Mouse (Mus musculus) liver, embryonic 16.5 days (tissue): ENCODE data around the gene Ulk4. TPM values are rescaled to one million over a fixed set of nuclear protein-coding genes. Genes with fewer than 3 reads are reported as not detected.

Experiments
- ATAC-seq: fragments of 200-750 bp; cut with Nextera tagmentation; 2 replicates; pipeline ENCODE4 v1.8.0; 2017; ENCODE audit warnings: low read depth, mild to moderate bottlenecking, moderate number of reproducible peaks, moderate library complexity
- H3K27ac ChIP-seq: fragments of 300-500 bp; sonication (generic); 2 replicates; pipeline ENCODE4 v1.5.1; 2014; ENCODE audit warnings: mild to moderate bottlenecking, low read length
- H3K27me3 ChIP-seq: fragments of 300-500 bp; sonication (generic); 2 replicates; pipeline ENCODE4 v1.6.1; 2014; ENCODE audit warnings: low read depth, low read length, mixed read lengths; ENCODE audit not compliant: control insufficient read depth, insufficient read depth
- H3K36me3 ChIP-seq: fragments of 300-500 bp; sonication (generic); 2 replicates; pipeline ENCODE4 v1.6.1; 2014; ENCODE audit warnings: mild to moderate bottlenecking; ENCODE audit not compliant: control insufficient read depth, insufficient read depth
- H3K4me1 ChIP-seq: fragments of 300-500 bp; sonication (generic); 2 replicates; pipeline ENCODE4 v1.6.1; 2014; ENCODE audit warnings: low read depth, low read length, mixed read lengths; ENCODE audit not compliant: control insufficient read depth
- H3K4me2 ChIP-seq: fragments of 300-500 bp; sonication (generic); 2 replicates; pipeline ENCODE4 v1.6.1; 2014; ENCODE audit warnings: low read depth, low read length, mixed read lengths
- H3K4me3 ChIP-seq: fragments of 300-500 bp; sonication (generic); 2 replicates; pipeline ENCODE4 v1.5.1; 2014; ENCODE audit warnings: low read depth, mild to moderate bottlenecking, low read length
- H3K9ac ChIP-seq: fragments of 300-500 bp; sonication (generic); 2 replicates; pipeline ENCODE4 v1.6.1; 2014; ENCODE audit warnings: low read depth, low read length
- H3K9me3 ChIP-seq: fragments of 300-500 bp; sonication (generic); replicated peaks from 2 replicates; pipeline ENCODE4 v1.6.1; 2016; ENCODE audit warnings: low read length; ENCODE audit not compliant: control insufficient read depth
- WGBS: fragments of 180-500 bp; shearing (Covaris S2); extraction: QIAGEN DNeasy Blood & Tissue Kit; methylation state at CpG from one replicate; pipeline ENCODE4 v1.1.7; 2014; ENCODE audit not compliant: insufficient replicate concordance; 5-methylcytosine and 5-hydroxymethylcytosine counted together
- polyA plus RNA-seq: library from polyadenylated mRNA; unstranded; fragments of >200 nt; fragmentation: Nextera tagmentation; extraction: Ambion mirVana; gene quantifications from 2 replicates; pipeline ENCODE4 v1.2.1, GENCODE M21; 2015

Gene Ulk4
- polyA plus RNA-seq, 1 experiment from 2014 or later, result 30.8 TPM

DNA sequence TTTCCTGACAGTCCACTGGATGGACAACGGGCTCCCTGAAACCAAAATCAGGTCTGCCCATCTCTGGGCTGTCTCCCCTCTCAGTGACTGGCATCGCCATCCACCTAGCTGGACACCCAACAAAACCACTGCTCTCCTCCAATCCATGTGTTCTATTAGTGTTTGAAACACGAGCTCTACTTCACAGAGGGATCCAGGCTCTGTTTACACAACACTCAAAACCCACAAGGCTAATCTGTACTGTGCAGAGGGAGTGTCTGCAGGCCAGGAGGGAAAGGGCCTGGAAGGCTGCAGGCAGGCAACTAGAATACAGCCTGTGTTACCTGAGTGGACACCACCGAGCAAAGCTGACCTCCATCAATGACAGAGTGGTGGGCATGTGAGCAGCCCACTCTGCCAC, 5.4 kb downstream of the Ulk4 start:
- Histone ChIP-seq H3K9me3 (no peaks in the 10 kb centered on the region), H3K4me2 (no peak overlapping the region), H3K27ac (no peak overlapping the region), H3K27me3 (no peaks in the 10 kb centered on the region), H3K4me3 (no peak overlapping the region), H3K9ac (no peak overlapping the region), H3K4me1 (peaks cover under 1% of the 10 kb centered on the region), H3K36me3 (no peaks in the 10 kb centered on the region)
- ATAC-seq, result no peak
- WGBS, result 45% methylated on average over 4 of the region's 4 CpGs

GRCm38 (mm10) chr9:121271149-121271548, 5.8 kb downstream of the Ulk4 start:
- 58% methylated on average over 1 of the region's 1 CpGs for WGBS

GRCm38 (mm10) chr9:121265307-121265706, 11.7 kb downstream of the Ulk4 start:
- no peak for ATAC-seq

More at GRCm38 (mm10) chr9:121271149-121271548, 5.8 kb downstream of the Ulk4 start:
- no peak overlapping the region for H3K27ac ChIP-seq
- no peak overlapping the region for H3K4me3 ChIP-seq
- no peak for ATAC-seq
- no peaks in the 10 kb centered on the region for H3K27me3 ChIP-seq
- H3K9me3 ChIP-seq, result no peaks in the 10 kb centered on the region
- H3K9ac ChIP-seq, result no peak overlapping the region
- H3K4me2 ChIP-seq, result no peak overlapping the region
- H3K4me1 ChIP-seq, result no peaks in the 10 kb centered on the region
- H3K36me3 ChIP-seq, result no peaks in the 10 kb centered on the region

GRCm38 (mm10) chr9:121257106-121257505, 19.9 kb downstream of the Ulk4 start:
- Histone ChIP-seq H3K4me3 (no peak overlapping the region), H3K27me3 (no peaks in the 10 kb centered on the region), H3K9me3 (no peaks in the 10 kb centered on the region), H3K9ac (no peak overlapping the region), H3K4me2 (no peak overlapping the region), H3K36me3 (no peaks in the 10 kb centered on the region), H3K4me1 (no peaks in the 10 kb centered on the region), H3K27ac (no peak overlapping the region)
- 62% methylated on average over 9 of the region's 9 CpGs for WGBS
- no peak for ATAC-seq

More at GRCm38 (mm10) chr9:121265307-121265706, 11.7 kb downstream of the Ulk4 start:
- H3K9me3 ChIP-seq, result no peaks in the 10 kb centered on the region
- no peak overlapping the region for H3K4me2 ChIP-seq
- no peaks in the 10 kb centered on the region for H3K4me1 ChIP-seq
- no peaks in the 10 kb centered on the region for H3K36me3 ChIP-seq
- 46% methylated on average over 10 of the region's 10 CpGs for WGBS
- no peak overlapping the region for H3K4me3 ChIP-seq
- no peaks in the 10 kb centered on the region for H3K27me3 ChIP-seq
- no peak overlapping the region for H3K9ac ChIP-seq
- no peak overlapping the region for H3K27ac ChIP-seq

GRCm38 (mm10) chr9:121254761-121255160, 22.2 kb downstream of the Ulk4 start:
- no peak overlapping the region for H3K4me2 ChIP-seq
- no peaks in the 10 kb centered on the region for H3K27me3 ChIP-seq
- H3K9ac ChIP-seq, result no peak overlapping the region
- no peak for ATAC-seq
- no peaks in the 10 kb centered on the region for H3K4me1 ChIP-seq
- H3K4me3 ChIP-seq, result no peak overlapping the region
- H3K36me3 ChIP-seq, result no peaks in the 10 kb centered on the region
- H3K9me3 ChIP-seq, result no peaks in the 10 kb centered on the region
- 72% methylated on average over 13 of the region's 13 CpGs for WGBS
- no peak overlapping the region for H3K27ac ChIP-seq

GRCm38 (mm10) chr9:121253983-121254382, 23.0 kb downstream of the Ulk4 start:
- no peak overlapping the region for H3K4me2 ChIP-seq
- H3K27ac ChIP-seq, result no peak overlapping the region
- H3K36me3 ChIP-seq, result no peaks in the 10 kb centered on the region
- 53% methylated on average over 2 of the region's 2 CpGs for WGBS
- H3K27me3 ChIP-seq, result no peaks in the 10 kb centered on the region
- H3K9me3 ChIP-seq, result no peaks in the 10 kb centered on the region
- no peak overlapping the region for H3K4me3 ChIP-seq
- no peaks in the 10 kb centered on the region for H3K4me1 ChIP-seq
- no peak overlapping the region for H3K9ac ChIP-seq
- ATAC-seq, result no peak

DNA sequence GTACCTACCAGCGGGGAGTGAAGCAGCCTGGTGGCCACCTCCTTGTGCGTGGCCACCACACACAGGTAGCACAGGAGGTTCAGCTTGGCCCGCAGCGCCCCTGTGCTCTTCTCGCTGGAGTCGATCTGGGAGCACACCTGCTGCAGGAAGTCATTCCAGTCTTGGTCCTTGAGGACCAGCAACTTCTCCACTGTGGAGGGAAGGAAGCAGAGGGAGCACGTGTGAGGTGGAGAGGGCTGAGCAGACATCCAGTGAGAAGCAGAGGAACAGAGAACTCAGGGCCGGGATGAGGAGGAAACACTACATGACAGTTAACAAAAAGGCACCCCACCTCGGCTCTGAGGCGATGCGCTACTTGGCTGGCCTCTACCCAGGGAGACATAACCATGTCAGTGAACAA, 26.1 kb downstream of the Ulk4 start:
- no peak overlapping the region for H3K27ac ChIP-seq
- H3K9me3 ChIP-seq, result no peaks in the 10 kb centered on the region
- H3K4me3 ChIP-seq, result no peak overlapping the region
- 76% methylated on average over 11 of the region's 11 CpGs for WGBS
- no peak for ATAC-seq
- no peaks in the 10 kb centered on the region for H3K27me3 ChIP-seq
- no peaks in the 10 kb centered on the region for H3K4me1 ChIP-seq
- no peak overlapping the region for H3K4me2 ChIP-seq
- H3K9ac ChIP-seq, result no peak overlapping the region
- H3K36me3 ChIP-seq, result no peaks in the 10 kb centered on the region

DNA sequence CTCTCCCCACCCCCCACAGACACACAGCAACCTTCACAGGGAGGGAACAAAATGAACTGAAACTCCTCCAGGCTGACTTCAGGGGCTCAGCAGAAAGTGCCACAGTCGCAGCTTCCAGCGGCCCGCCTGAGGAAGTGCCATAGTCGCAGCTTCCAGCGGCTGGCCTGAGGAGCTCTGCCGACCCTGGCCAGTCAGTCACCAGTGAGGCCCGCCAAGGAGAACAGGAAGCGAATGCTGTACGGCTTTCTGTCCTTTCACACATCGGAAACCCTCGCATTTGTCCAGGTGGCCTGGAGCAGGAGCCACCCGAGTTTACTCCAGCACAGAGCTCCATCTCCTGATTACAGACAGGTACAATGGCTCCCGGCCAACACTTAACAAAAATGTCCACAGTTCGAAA, 27.2 kb downstream of the Ulk4 start:
- no peak for ATAC-seq
- H3K4me2 ChIP-seq, result no peak overlapping the region
- no peak overlapping the region for H3K9ac ChIP-seq
- no peaks in the 10 kb centered on the region for H3K27me3 ChIP-seq
- WGBS, result 16% methylated on average over 14 of the region's 14 CpGs
- no peaks in the 10 kb centered on the region for H3K4me1 ChIP-seq
- H3K4me3 ChIP-seq, result no peak overlapping the region
- H3K27ac ChIP-seq, result no peak overlapping the region
- no peaks in the 10 kb centered on the region for H3K9me3 ChIP-seq
- H3K36me3 ChIP-seq, result no peaks in the 10 kb centered on the region

- no peaks in the 10 kb centered on the region for H3K9me3 ChIP-seq
- H3K27ac ChIP-seq, result no peak overlapping the region
- no peak for ATAC-seq
- no peak overlapping the region for H3K4me2 ChIP-seq
- H3K9ac ChIP-seq, result no peak overlapping the region
- WGBS, result 48% methylated on average over 12 of the region's 12 CpGs
- H3K36me3 ChIP-seq, result no peaks in the 10 kb centered on the region
- no peaks in the 10 kb centered on the region for H3K27me3 ChIP-seq
- no peaks in the 10 kb centered on the region for H3K4me1 ChIP-seq
- no peak overlapping the region for H3K4me3 ChIP-seq
Measured at GRCm38 (mm10) chr9:121247956-121248775, 28.8 kb downstream of the Ulk4 start.
